Mouse (Mus musculus) lung, postnatal 25 days (tissue): ENCODE measurements around the gene Trim7.
A peak's percentile ranks its signal among the peaks of the same experiment; 100 is the strongest.
"Not testable (repeated sequence)": the region's sequence is repeated elsewhere in the genome, so short reads cannot be mapped to it uniquely, and the experiment has no call there.

Source experiments
- DNase-seq: peaks from one replicate; pipeline ENCODE4 v3.0.0; 2022; ENCODE audit warnings: low spot score

Trim7 gene

GRCm38 (mm10) chr11:48801831-48802772 is 23.8 kb upstream of the Trim7 start:
- no peak for DNase-seq

- no peak for DNase-seq
Observed at GRCm38 (mm10) chr11:48803988-48804387, 22.0 kb upstream of the Trim7 start.

DNA sequence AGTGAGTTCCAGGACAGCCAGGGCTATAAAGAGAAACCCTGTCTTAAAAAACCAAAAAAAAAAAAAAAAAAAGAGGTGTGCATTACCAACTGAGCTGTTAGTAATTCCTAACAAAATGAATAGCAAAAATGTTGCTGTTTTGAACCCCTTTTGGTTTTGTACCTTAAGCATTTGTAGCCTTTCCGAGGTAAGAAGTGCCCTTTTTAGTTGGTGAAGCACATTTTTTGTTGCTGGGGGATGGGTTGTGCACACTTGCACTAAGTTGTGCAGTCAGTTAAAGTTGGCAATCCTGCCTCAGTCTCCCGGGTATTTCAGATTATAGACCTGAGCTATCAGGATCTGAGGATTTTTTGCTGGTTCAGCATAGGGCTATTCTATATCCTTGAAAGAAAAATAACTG is 21.0 kb upstream of the Trim7 start:
- DNase-seq = no peak

DNA sequence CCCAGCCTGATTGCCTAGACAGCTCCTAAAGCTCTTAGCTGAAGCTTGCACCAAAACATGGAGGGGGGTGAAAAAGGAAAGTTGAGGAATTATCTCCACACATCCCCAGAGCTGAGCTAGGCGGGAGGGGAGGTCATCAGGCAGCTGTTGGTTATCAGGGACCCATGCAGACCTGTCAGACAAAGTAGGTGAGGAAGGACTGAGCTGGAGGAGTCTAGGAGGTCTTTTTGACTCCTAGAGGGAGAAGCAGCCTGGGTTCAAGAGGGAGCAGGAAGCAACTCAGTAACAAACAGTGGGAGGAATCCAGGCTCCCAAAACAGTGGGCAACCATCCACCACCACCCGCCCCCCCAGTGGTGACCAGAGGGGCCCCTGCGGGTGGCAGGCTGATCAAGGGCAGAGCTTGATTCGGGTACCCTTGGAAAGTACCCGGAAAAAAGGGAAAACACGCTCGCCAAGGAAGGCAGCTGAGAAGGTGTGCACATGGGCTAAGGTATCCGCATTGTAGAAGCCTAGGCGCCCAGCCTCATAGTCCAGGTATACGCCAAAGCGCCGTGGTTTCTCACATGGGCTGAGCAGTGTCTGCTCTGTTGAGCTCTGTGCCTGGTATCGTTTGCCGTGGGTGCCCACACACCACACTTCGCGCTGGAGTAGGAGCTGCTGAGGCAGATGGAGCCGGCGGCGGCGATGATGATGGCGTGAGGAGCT is 18.9 kb upstream of the Trim7 start:
- DNase-seq = no peak

- no peak for DNase-seq
Observed at GRCm38 (mm10) chr11:48807563-48808303, 18.2 kb upstream of the Trim7 start.

DNA sequence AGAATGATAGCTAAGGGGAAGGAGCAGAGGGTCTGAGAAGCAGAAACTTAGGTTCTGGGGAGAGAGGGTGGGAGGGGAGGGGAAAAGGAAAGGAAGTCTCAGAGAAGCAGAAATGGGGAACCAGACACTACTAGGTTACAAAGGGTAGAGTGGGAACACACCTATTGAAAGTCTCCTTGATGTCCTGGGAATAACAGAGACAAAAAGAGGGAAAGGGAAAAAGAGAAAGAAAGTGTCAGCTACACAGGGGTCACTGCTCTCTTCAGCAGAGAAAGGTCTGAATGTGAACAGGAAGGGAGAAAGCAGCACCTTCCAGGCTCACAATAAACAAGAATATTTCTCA is 17.7 kb upstream of the Trim7 start:
- no peak for DNase-seq

DNA sequence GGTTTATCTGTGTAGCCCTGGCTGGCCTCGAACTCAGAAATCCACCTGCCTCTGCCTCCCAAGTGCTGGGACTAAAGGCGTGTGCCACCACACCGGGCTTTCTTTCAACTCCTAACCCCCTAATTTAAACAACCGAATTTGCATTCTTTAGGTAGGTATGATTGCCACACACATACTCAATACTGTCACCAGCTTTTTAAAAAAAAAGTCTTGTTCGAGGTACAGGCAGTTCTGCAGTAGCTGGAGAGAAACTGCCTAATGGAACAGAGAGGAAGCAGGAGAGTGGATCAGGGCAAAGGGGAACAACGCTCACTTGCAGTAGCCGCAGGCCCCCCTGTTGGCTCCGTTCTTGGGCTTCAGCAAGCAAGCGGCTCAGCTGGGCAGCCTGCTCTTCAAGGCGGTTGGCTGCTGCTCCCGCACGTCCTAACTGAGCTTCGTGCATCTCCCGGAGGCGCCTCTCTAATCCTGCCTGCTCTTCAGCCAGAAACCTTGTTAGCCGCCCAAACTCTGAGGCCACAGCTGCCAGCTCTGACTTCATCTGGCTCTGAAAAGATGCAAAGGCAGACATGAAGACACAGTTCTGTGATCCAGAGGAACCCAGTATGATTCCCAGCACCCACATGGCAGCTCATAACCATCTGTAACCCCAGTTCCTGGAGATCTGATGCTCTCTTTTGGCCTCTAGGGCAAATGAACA is 17.1 kb upstream of the Trim7 start:
- no peak for DNase-seq

- no peak for DNase-seq
Observed at GRCm38 (mm10) chr11:48809434-48809830, 16.5 kb upstream of the Trim7 start.

DNA sequence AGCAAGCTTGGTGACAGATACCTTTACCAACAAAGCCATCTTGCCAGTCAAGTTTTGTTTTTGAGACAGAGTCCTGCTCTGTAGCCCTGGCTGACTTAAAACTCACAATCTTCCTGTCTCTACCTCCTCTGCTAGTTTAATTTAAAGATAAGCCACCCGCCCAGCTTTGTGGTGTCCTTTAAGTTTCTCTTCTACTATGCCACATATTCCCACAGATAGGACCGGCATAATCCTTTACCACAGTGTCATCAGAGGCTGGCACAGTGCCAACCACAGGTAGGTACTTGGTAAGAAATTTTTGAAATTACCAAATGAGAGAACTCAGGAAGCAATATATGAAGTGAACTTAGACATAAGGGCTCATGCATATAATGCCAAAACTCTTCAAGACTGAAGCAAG is 15.8 kb upstream of the Trim7 start:
- DNase-seq = no peak

GRCm38 (mm10) chr11:48813782-48814181 is 12.2 kb upstream of the Trim7 start:
- DNase-seq = no peak

DNA sequence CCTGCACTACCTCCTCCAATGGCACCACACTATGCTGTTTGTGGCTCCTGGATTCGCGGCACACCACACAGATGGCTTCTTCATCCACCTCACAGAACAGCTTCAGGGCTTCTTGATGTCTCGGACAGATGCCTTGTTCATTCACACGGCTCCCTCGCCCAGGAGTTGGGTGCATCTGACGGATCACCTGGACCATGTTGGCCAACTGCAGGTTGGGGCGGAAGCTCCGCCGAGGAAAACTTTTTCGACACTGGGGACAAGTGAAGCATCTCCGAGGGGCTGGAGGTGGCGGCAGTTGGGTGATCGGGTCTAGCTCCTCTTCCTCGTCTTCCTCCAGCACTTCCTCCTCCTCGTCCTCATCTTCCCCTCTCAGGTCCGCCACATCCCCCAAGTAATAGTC is 10.1 kb upstream of the Trim7 start:
- DNase-seq = no peak

- peak; percentile 21 for DNase-seq
Observed at GRCm38 (mm10) chr11:48816281-48816781, 9.6 kb upstream of the Trim7 start.

GRCm38 (mm10) chr11:48816800-48817665 is 8.9 kb upstream of the Trim7 start, which contains the start of gene Trim41:
Trim41 (minus strand) TSS chr11:48817353.
- DNase-seq = peak; percentile 99

GRCm38 (mm10) chr11:48817794-48818193 is 8.1 kb upstream of the Trim7 start:
- no peak for DNase-seq

DNA sequence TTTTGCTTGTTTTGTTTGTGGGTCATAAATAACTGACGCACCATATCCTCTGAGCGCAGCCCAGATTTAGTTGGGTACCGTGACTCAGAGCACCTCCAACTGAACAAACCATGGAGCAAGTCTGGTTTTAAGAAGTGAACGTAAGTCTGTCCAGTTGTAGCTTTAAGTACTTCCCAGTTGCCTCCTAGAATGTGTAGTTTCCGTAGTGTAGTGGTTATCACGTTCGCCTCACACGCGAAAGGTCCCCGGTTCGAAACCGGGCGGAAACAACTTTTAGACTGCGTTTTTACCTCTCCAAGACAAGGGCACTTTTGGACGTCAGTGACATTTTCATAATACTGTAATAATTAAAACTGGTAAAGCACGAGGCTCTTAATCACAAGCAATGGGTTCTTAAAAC is 7.6 kb upstream of the Trim7 start:
- peak; percentile 91 for DNase-seq

DNA sequence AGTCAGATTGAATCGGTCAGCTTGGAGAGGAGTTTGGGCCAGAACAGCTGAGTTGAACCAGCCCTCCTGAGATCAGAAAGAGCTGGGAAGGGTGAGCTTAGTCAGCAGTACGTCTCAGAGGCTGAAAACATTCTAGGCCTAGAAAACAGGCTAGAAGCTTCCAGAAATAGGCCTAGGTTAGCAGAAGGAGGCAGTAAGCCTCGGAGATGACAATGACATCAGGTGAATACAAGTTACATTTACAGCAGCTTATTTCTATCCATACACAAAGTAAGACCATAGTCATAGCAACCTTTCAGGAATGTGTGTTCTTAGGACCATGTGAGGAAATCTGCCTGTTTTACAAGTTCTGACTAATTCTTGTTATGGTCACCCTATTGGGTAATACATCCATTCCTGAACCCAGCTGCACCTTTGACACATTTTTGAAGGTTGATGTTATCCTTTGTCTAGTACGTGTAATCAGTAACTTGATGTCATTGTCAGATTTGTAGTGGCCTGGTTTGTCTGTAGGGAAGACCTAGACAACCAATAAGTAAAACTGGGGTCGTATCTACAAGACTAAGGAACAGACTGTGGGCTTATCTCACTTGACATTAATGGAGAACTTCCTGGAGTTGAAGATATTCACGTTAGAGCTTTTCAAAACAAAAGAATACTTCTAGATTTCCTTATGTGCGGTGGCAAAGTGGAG is 6.2 kb upstream of the Trim7 start:
- DNase-seq = no peak

DNA sequence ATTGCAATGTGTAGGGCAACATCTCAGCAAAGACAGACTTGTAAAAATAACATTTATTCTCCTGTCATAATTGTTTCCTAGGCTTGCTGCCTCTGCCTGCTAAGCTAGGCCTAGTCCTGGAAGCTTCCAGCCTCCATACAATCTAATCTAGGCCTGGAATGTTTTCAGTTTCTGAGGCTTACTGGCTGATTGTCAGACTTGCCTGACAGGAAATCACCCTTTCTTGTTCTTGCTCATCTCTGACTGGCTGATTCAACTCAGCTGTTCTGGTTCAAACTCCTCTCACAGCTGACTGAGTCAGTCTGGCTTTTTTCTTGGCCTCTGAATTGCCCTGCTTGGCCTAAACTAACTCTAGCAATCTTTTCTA is 5.6 kb upstream of the Trim7 start:
- no peak for DNase-seq

DNA sequence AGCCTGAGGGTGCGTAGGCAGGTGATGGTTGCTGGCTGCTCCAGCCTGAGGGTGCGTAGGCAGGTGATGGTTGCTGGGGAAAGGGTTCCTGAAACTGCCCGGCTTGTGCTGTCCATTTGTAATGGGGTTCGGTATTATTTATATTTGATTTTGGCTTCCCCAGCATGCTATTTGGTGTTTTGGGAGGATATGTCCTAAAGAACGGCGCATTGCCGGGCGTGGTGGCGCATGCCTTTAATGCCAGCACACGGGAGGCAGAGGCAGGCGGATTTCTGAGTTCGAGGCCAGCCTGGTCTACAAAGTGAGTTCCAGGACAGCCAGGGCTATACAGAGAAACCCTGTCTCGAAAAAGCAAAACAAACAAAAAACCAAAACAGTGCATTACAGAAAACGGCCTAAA is 4.6 kb upstream of the Trim7 start:
- DNase-seq = not testable (repeated sequence)

- DNase-seq = no peak
Observed at GRCm38 (mm10) chr11:48822768-48823512, 3.0 kb upstream of the Trim7 start.
